Mouse (Mus musculus): ENCODE data around the gene Bud23.

The Bud23 gene

GRCm38 (mm10) chr5:135021814-135022213 is 42.9 kb downstream of the Bud23 start:
- DNase-seq (ENCODE audit: low spot score) = peak; percentile 59

DNA sequence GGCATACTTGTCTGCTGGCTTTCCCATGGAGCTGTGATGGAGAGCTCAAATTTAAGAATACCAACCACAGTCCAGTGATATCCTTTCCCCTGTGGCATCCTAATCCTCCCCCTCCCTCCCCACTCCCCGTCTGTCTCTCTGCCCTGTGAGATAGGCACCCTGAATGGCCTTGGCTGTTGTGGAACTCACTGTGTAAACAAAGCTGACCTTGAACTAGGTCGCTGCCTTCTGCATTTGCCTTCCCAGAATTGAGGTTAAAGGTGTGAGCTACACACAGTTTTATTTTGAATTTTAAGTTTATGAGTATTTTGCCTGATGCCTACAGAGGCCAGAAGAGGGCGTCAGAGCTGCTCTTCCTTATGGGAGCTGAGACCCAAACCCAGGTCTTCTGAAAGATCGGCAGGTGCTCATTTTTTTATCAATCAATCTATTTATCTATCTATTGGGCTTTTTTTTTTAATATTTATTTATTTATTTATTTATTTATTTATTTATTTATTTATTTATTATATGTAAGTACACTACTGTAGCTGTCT is 48.5 kb downstream of the Bud23 start:
- DNase-seq (ENCODE audit: low spot score) = no peak

GRCm38 (mm10) chr5:135015497-135015896 is 49.3 kb downstream of the Bud23 start:
- peak; percentile 82 for DNase-seq (ENCODE audit: low spot score)

DNA sequence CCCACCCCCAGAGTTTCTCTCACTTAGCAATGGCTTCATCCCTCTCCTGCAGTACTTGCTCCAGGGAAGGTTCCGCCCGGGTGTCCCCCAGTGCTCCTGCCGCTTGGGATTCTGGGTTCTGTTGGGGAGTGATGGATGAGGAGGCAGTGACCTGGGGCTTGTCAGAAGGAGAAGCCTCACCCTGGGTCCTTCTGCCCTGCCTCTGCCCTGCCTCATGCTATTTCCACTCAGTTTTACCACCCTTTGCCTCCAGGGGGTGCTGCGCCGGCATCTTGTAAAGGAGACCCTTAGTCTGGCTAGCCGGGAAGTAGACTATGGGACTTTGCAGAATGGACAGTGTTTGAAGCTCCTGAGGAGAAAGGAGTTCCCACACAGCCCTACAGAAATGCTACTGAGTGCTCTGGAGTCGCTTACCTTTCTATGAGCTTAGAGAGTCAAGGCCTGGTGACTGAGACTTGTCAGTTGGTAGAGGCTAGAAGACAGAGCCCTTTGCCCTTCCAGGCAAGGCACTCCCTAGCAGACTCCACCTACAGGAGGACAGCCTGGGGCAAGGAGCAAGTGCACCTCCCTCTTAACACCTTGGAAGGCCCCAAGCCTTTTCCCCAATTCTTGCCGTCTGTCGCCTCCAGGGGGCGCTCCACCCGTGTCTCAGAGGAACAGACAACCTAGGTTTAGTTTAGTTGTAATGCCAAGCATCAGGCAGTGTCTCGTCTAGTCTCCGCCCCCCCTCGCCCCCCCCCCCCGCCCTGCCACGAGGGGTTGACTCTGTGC is 51.9 kb downstream of the Bud23 start:
- peak; percentile 77 for DNase-seq (ENCODE audit: low spot score)

DNA sequence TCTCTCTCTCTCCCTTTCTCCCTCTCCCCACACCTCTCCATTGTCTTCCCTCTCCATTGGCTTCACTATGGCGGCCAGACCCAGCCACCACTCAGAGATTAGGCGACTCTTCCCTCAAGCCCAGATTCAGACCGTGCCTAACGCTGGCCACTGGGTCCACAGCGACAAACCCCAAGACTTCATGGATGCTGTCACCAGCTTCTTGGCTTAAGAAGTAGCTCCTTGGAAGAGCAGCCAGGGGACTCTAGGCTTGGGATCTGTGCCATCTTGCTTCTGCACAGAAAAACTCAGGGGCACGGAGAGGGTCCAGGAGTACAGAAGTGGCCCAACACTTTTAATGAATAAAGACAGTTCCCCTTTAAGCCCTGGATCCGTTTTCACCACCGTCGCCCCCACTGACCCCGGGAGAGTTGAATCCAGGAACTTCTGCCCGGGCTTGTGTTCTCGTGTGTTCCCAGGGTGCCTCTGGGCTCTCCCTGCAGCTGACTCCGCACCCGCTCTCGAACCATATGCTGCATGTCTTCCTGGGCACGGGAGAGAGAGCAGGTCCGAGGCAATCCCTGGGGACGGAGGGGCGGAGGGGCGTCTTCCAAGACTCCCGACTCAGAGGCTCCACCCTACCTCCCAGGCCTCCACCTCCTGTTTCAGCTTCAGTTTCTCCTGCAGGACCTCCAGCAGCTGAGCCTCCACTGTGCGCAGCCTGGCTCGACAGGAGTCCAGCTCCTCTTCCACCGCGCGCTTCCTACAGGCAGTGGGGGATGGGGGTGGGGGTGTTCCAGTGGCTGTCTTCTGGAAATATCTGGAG is 52.7 kb downstream of the Bud23 start:
- DNase-seq (ENCODE audit: low spot score) = no peak

- DNase-seq (ENCODE audit: low spot score) = no peak
Observed at GRCm38 (mm10) chr5:135010841-135011743, 53.7 kb downstream of the Bud23 start.

GRCm38 (mm10) chr5:135010320-135010709 is 54.4 kb downstream of the Bud23 start:
- DNase-seq (ENCODE audit: low spot score) = no peak

DNA sequence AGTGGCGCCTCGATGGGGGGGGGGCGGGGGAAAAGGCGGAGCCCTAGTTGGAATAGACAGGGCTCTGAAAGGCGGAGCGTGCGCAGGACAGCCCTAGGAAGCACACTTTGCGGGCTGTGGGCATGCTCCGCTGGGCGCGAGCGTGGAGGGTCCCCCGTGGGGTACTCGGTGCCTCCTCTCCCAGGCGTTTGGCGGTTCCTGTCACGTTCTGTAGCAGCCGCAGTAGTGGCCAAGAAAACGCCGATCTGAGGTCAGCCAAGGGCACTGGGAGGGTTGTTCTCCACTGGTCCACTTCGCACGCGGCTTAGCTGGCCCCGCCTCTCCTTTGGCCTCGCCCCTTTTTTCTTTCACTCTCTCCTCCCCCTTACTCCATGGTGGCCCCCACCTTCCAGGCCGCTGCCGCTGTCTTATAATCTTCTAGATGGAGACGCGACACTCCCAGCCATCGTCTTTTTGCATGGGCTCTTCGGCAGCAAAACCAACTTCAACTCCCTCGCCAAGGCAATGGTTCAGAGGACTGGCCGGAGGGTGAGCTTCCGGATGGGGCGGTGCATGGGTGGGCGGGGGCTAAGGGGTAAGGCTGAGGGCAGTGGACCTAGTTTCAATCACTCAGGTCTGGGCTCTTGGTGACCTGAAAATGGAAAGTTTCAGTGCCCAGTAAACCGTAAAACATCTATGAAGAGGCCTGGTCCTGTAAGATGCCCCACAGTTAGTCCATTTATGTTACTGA is 55.0 kb downstream of the Bud23 start:
- DNase-seq (ENCODE audit: low spot score) = peak; percentile 80

- DNase-seq (ENCODE audit: low spot score) = peak; percentile 89
Observed at GRCm38 (mm10) chr5:135008671-135009589, 55.8 kb downstream of the Bud23 start, which contains the start of gene Abhd11. Abhd11 (plus strand) TSS chr5:135009152.

- DNase-seq (ENCODE audit: low spot score) = no peak
Observed at GRCm38 (mm10) chr5:135007802-135008571, 56.8 kb downstream of the Bud23 start.

Measured in ovary, postnatal 14 days (tissue).